Mouse (Mus musculus): Measurements from ENCODE around the gene Uba7. TPM values are rescaled to one million over a fixed set of nuclear protein-coding genes. Genes with fewer than 3 reads are reported as not detected.
A peak's percentile ranks its signal among the peaks of the same experiment; 100 is the strongest.

Gene Uba7
- polyA plus RNA-seq, 1 experiment = not detected

DNA sequence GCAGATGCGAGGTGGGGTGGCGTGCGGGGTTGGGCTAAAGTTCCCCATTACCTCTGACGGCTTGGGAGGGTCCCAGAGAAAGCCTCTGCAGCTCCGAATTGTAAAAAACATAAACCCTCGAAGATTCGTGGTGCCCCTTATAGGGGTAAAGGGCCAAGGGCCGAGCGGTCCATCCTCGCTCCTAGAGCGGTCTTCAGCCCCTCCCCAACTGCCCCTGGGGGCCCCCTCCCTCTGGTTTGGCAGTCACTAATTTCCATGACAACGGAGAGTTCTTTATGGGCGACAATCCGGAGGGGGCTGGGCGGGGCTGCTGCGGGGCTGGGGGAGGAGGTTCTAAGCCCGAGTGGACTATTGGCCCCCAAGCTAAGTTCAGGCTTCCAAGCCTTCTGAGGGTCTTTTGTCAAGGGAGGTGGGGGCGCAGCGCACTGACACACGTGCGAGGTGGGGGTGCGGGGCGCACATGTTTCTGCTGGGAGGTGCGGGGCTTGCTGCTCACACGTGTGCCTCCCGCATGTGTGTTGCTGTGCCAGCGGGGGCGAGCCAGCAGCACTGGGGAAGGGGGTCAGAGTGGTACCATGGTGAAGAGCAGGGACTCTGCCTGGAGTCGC, 39.0 kb upstream of the Uba7 start:
- TF ChIP-seq POLR2A (IDR thresholded peaks at IDR 0.05; ENCODE audit: insufficient read depth, low read depth, low read length) (no peak), CTCF (IDR thresholded peaks at IDR 0.05; ENCODE audit: insufficient read depth, low read depth, low read length) (no peak)
- H3K4me3 ChIP-seq (ENCODE audit: insufficient read depth, low read depth, low read length) = peak overlapping the region; percentile 81
- WGBS = 5% methylated on average over 29 of the region's 29 CpGs
- peak overlapping the region; percentile 79 for H3K27ac ChIP-seq (ENCODE audit: insufficient read depth, low read depth, low read length)
- H3K4me1 ChIP-seq (ENCODE audit: control insufficient read depth, insufficient read depth, low read length) = peaks cover 49% of the 10 kb centered on the region

DNA sequence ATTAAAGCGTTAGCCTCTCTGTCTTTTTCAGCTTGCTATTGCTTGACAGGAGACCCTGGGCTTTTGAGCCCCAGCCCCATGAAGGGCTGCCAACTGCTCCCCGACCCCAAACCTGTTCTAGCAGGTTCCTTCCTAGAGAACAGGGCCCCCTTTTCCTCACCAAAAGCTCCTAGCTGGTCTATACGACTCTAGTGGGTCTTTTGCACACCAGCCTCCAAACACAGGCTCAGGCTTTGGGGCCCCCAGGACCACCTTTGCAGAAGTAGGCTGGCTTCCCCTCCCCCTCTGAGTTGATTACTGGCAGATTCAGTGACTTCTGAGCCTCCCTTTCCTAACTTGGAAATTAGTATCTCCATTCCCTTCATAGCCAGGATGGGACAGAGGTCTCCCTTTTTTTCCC, 38.5 kb upstream of the Uba7 start:
- 23% methylated on average over 3 of the region's 3 CpGs for WGBS
- H3K27ac ChIP-seq (ENCODE audit: insufficient read depth, low read depth, low read length) = peak overlapping the region; percentile 54; the same call in 1 of the 2 replicates
- TF ChIP-seq POLR2A (IDR thresholded peaks at IDR 0.05; ENCODE audit: insufficient read depth, low read depth, low read length) = no peak
- TF ChIP-seq CTCF (IDR thresholded peaks at IDR 0.05; ENCODE audit: insufficient read depth, low read depth, low read length) = no peak
- H3K4me1 ChIP-seq (ENCODE audit: control insufficient read depth, insufficient read depth, low read length) = peaks cover 44% of the 10 kb centered on the region
- H3K4me3 ChIP-seq (ENCODE audit: insufficient read depth, low read depth, low read length) = peak overlapping the region; percentile 81

DNA sequence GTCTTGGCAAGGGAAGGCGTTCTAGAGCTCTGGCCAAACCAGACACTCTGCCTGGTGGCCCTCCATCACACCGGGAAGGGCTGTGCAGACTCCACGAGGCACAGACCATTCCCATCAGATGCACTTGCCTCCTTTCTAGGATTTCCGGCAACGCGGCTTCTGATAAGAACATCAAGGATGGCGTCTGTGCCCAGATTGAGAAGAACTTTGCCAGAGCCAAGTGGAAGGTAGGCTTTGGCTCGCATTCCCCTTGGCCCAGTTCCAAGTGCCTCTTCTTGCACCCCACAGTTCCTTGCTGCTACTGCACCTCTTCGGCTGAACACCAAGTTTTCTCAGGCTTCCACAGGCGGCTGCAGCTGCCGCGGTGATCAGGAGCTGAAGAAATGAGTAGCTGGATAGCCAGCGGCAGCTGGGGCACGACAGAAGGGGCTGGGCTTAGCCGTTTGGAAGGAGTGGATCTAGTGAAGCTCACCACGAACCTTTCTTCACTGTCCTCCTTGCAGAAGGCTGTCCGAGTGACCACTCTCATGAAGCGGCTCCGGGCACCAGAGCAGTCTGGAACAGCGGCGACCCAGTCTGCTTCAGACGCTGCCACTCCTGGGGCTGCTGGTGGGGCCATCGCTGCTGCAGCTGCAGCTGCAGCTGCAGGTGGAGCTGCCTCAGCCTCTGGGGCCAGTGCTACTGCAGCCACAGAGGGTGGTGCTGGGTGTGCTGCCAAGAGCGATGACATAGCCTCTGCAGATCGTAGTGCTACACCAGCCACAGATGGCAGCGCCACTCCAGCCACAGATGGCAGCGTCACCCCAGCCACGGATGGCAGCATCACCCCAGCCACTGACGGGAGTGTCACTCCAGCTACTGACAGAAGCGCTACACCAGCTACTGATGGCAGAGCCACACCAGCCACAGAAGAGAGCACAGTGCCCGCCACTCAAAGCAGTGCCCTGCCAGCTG, 27.8 kb upstream of the Uba7 start:
- H3K4me1 ChIP-seq (ENCODE audit: control insufficient read depth, insufficient read depth, low read length) = peaks cover 5% of the 10 kb centered on the region
- H3K27ac ChIP-seq (ENCODE audit: insufficient read depth, low read depth, low read length) = no peak overlapping the region
- WGBS = 77% methylated on average over 31 of the region's 31 CpGs
- TF ChIP-seq CTCF (IDR thresholded peaks at IDR 0.05; ENCODE audit: insufficient read depth, low read depth, low read length) = no peak
- no peak for TF ChIP-seq POLR2A (IDR thresholded peaks at IDR 0.05; ENCODE audit: insufficient read depth, low read depth, low read length)
- H3K4me3 ChIP-seq (ENCODE audit: insufficient read depth, low read depth, low read length) = no peak overlapping the region

- Histone ChIP-seq H3K4me3 (ENCODE audit: insufficient read depth, low read depth, low read length) (no peak overlapping the region), H3K4me1 (ENCODE audit: control insufficient read depth, insufficient read depth, low read length) (peaks cover 5% of the 10 kb centered on the region), H3K27ac (ENCODE audit: insufficient read depth, low read depth, low read length) (no peak overlapping the region)
- TF ChIP-seq POLR2A (IDR thresholded peaks at IDR 0.05; ENCODE audit: insufficient read depth, low read depth, low read length) (no peak), CTCF (IDR thresholded peaks at IDR 0.05; ENCODE audit: insufficient read depth, low read depth, low read length) (no peak)
- WGBS = 79% methylated on average over 13 of the region's 13 CpGs
Observed at GRCm38 (mm10) chr9:107949184-107949921, 26.0 kb upstream of the Uba7 start.

- H3K4me3 ChIP-seq (ENCODE audit: insufficient read depth, low read depth, low read length) = peak within 1 kb of the TSS; percentile 57
- TF ChIP-seq CTCF (IDR thresholded peaks at IDR 0.05; ENCODE audit: insufficient read depth, low read depth, low read length) (no peak), POLR2A (IDR thresholded peaks at IDR 0.05; ENCODE audit: insufficient read depth, low read depth, low read length) (no peak)
- WGBS = 84% methylated on average over 10 of the region's 10 CpGs
- H3K4me1 ChIP-seq (ENCODE audit: control insufficient read depth, insufficient read depth, low read length) = peaks cover 5% of the 10 kb centered on the region
- H3K27ac ChIP-seq (ENCODE audit: insufficient read depth, low read depth, low read length) = peak within 1 kb of the TSS; percentile 77
Observed at GRCm38 (mm10) chr9:107949922-107950235, 25.4 kb upstream of the Uba7 start, which contains the start of gene Traip. Traip (plus strand) TSS chr9:107950136.

GRCm38 (mm10) chr9:107950460-107951355, 24.6 kb upstream of the Uba7 start:
- peak overlapping the region; percentile 77 for H3K27ac ChIP-seq (ENCODE audit: insufficient read depth, low read depth, low read length)
- H3K4me1 ChIP-seq (ENCODE audit: control insufficient read depth, insufficient read depth, low read length) = peaks cover 5% of the 10 kb centered on the region
- TF ChIP-seq POLR2A (IDR thresholded peaks at IDR 0.05; ENCODE audit: insufficient read depth, low read depth, low read length) = peak; percentile 53; the same call in 1 of the 2 replicates
- 0 out of 2 replicates have a peak, but pooled peaks have one; percentile 14 for TF ChIP-seq CTCF (IDR thresholded peaks at IDR 0.05; ENCODE audit: insufficient read depth, low read depth, low read length)
- 19% methylated on average over 45 of the region's 45 CpGs for WGBS
- H3K4me3 ChIP-seq (ENCODE audit: insufficient read depth, low read depth, low read length) = peak overlapping the region; percentile 57

GRCm38 (mm10) chr9:107955613-107956289, 19.6 kb upstream of the Uba7 start:
- 80% methylated on average over 6 of the region's 6 CpGs for WGBS
- Histone ChIP-seq H3K4me3 (ENCODE audit: insufficient read depth, low read depth, low read length) (no peak overlapping the region), H3K27ac (ENCODE audit: insufficient read depth, low read depth, low read length) (no peak overlapping the region), H3K4me1 (ENCODE audit: control insufficient read depth, insufficient read depth, low read length) (peaks cover 13% of the 10 kb centered on the region)
- TF ChIP-seq CTCF (IDR thresholded peaks at IDR 0.05; ENCODE audit: insufficient read depth, low read depth, low read length) (no peak), POLR2A (IDR thresholded peaks at IDR 0.05; ENCODE audit: insufficient read depth, low read depth, low read length) (no peak)

All from olfactory bulb, adult 2 months (tissue).